Mouse (Mus musculus): ENCODE measurements at regions not wholly inside any gene's neighbourhood (a gene's known extent, or its start where the extent isn't known, plus 50 kb on each side); places are given as distances from the start of the nearest gene placed in this dataset.

GRCm38 (mm10) chr4:142500541-142500940 is 261.3 kb upstream of the Kazn start:
- 79% methylated on average over 7 of the region's 7 CpGs for WGBS
- no peak overlapping the region for H3K4me2 ChIP-seq
- H3K27me3 ChIP-seq (replicated peaks) = peaks cover 39% of the 10 kb centered on the region
- no peaks in the 10 kb centered on the region for H3K4me1 ChIP-seq (replicated peaks)
- no peak overlapping the region for H3K27ac ChIP-seq (ENCODE audit: poor library complexity, severe bottlenecking)
- no peak overlapping the region for H3K4me3 ChIP-seq
- no peak for ATAC-seq (ENCODE audit: insufficient number of reproducible peaks, low FRiP score)
- H3K9me3 ChIP-seq (replicated peaks) = no peaks in the 10 kb centered on the region
- H3K36me3 ChIP-seq = no peaks in the 10 kb centered on the region
- no peak overlapping the region for H3K9ac ChIP-seq

- Histone ChIP-seq H3K36me3 (no peaks in the 10 kb centered on the region), H3K4me2 (no peak overlapping the region), H3K9me3 (replicated peaks) (no peaks in the 10 kb centered on the region), H3K27me3 (replicated peaks) (peaks cover 41% of the 10 kb centered on the region), H3K9ac (no peak overlapping the region), H3K4me3 (no peak overlapping the region), H3K4me1 (replicated peaks) (no peaks in the 10 kb centered on the region), H3K27ac (ENCODE audit: poor library complexity, severe bottlenecking) (no peak overlapping the region)
- 0 out of 2 replicates have a peak, but pooled peaks have one; percentile 31 for ATAC-seq (ENCODE audit: insufficient number of reproducible peaks, low FRiP score)
- WGBS = 45% methylated on average over 12 of the region's 12 CpGs
These were observed 257.4 kb upstream of the Kazn start for GRCm38 (mm10) chr4:142496605-142497004.

GRCm38 (mm10) chr4:142492926-142493492 is 253.8 kb upstream of the Kazn start:
- Histone ChIP-seq H3K9ac (no peak overlapping the region), H3K4me3 (no peak overlapping the region), H3K27me3 (replicated peaks) (peaks cover 42% of the 10 kb centered on the region), H3K4me1 (replicated peaks) (no peaks in the 10 kb centered on the region), H3K27ac (ENCODE audit: poor library complexity, severe bottlenecking) (no peak overlapping the region), H3K4me2 (no peak overlapping the region), H3K9me3 (replicated peaks) (no peaks in the 10 kb centered on the region), H3K36me3 (no peaks in the 10 kb centered on the region)
- no peak for ATAC-seq (ENCODE audit: insufficient number of reproducible peaks, low FRiP score)
- WGBS = 47% methylated on average over 10 of the region's 10 CpGs

GRCm38 (mm10) chr4:142485784-142486423 is 246.7 kb upstream of the Kazn start:
- WGBS = 64% methylated on average over 4 of the region's 4 CpGs
- Histone ChIP-seq H3K4me1 (replicated peaks) (no peaks in the 10 kb centered on the region; the same call in 1 of the 2 replicates), H3K4me2 (no peak overlapping the region), H3K36me3 (no peaks in the 10 kb centered on the region), H3K4me3 (no peak overlapping the region), H3K9ac (no peak overlapping the region), H3K27me3 (replicated peaks) (peaks cover 8% of the 10 kb centered on the region), H3K27ac (ENCODE audit: poor library complexity, severe bottlenecking) (no peak overlapping the region), H3K9me3 (replicated peaks) (no peaks in the 10 kb centered on the region)
- ATAC-seq (ENCODE audit: insufficient number of reproducible peaks, low FRiP score) = no peak

GRCm38 (mm10) chr4:142475632-142476031 is 236.4 kb upstream of the Kazn start:
- Histone ChIP-seq H3K9me3 (replicated peaks) (no peaks in the 10 kb centered on the region), H3K4me1 (replicated peaks) (peaks cover 7% of the 10 kb centered on the region), H3K36me3 (no peaks in the 10 kb centered on the region), H3K4me2 (no peak overlapping the region), H3K27ac (ENCODE audit: poor library complexity, severe bottlenecking) (no peak overlapping the region), H3K9ac (no peak overlapping the region), H3K4me3 (no peak overlapping the region), H3K27me3 (replicated peaks) (peaks cover 19% of the 10 kb centered on the region)
- WGBS = 75% methylated on average over 10 of the region's 10 CpGs
- no peak for ATAC-seq (ENCODE audit: insufficient number of reproducible peaks, low FRiP score)

- WGBS = 87% methylated on average over 7 of the region's 7 CpGs
- peaks cover 7% of the 10 kb centered on the region for H3K4me1 ChIP-seq (replicated peaks)
- no peak for ATAC-seq (ENCODE audit: insufficient number of reproducible peaks, low FRiP score)
- H3K27me3 ChIP-seq (replicated peaks) = peaks cover 19% of the 10 kb centered on the region
- H3K36me3 ChIP-seq = no peaks in the 10 kb centered on the region
- H3K9ac ChIP-seq = no peak overlapping the region
- no peaks in the 10 kb centered on the region for H3K9me3 ChIP-seq (replicated peaks)
- H3K4me3 ChIP-seq = no peak overlapping the region
- no peak overlapping the region for H3K27ac ChIP-seq (ENCODE audit: poor library complexity, severe bottlenecking)
- no peak overlapping the region for H3K4me2 ChIP-seq
These were observed 235.4 kb upstream of the Kazn start for GRCm38 (mm10) chr4:142474626-142475025.

GRCm38 (mm10) chr4:142474018-142474417 is 234.8 kb upstream of the Kazn start:
- Histone ChIP-seq H3K9ac (no peak overlapping the region), H3K4me3 (no peak overlapping the region), H3K27ac (ENCODE audit: poor library complexity, severe bottlenecking) (no peak overlapping the region), H3K27me3 (replicated peaks) (peaks cover 19% of the 10 kb centered on the region), H3K4me1 (replicated peaks) (peaks cover 7% of the 10 kb centered on the region), H3K4me2 (no peak overlapping the region), H3K9me3 (replicated peaks) (no peaks in the 10 kb centered on the region), H3K36me3 (no peaks in the 10 kb centered on the region)
- 50% methylated on average over 12 of the region's 12 CpGs for WGBS
- no peak for ATAC-seq (ENCODE audit: insufficient number of reproducible peaks, low FRiP score)

GRCm38 (mm10) chr4:142473284-142473683 is 234.1 kb upstream of the Kazn start:
- Histone ChIP-seq H3K27me3 (replicated peaks) (peaks cover 19% of the 10 kb centered on the region), H3K27ac (ENCODE audit: poor library complexity, severe bottlenecking) (no peak overlapping the region), H3K4me2 (no peak overlapping the region), H3K36me3 (no peaks in the 10 kb centered on the region), H3K9me3 (replicated peaks) (no peaks in the 10 kb centered on the region), H3K9ac (no peak overlapping the region), H3K4me3 (no peak overlapping the region), H3K4me1 (replicated peaks) (peaks cover 7% of the 10 kb centered on the region)
- 81% methylated on average over 8 of the region's 8 CpGs for WGBS
- no peak for ATAC-seq (ENCODE audit: insufficient number of reproducible peaks, low FRiP score)

- Histone ChIP-seq H3K27ac (ENCODE audit: poor library complexity, severe bottlenecking) (no peak overlapping the region), H3K36me3 (no peaks in the 10 kb centered on the region), H3K4me3 (no peak overlapping the region), H3K4me2 (no peak overlapping the region), H3K27me3 (replicated peaks) (peaks cover 19% of the 10 kb centered on the region), H3K9me3 (replicated peaks) (no peaks in the 10 kb centered on the region), H3K9ac (no peak overlapping the region), H3K4me1 (replicated peaks) (peaks cover 7% of the 10 kb centered on the region)
- WGBS = 83% methylated on average over 3 of the region's 3 CpGs
- ATAC-seq (ENCODE audit: insufficient number of reproducible peaks, low FRiP score) = no peak
These were observed 233.1 kb upstream of the Kazn start for GRCm38 (mm10) chr4:142472332-142472731.

GRCm38 (mm10) chr4:142470784-142471183 is 231.6 kb upstream of the Kazn start:
- H3K9ac ChIP-seq = no peak overlapping the region
- H3K4me1 ChIP-seq (replicated peaks) = peaks cover 7% of the 10 kb centered on the region
- no peaks in the 10 kb centered on the region for H3K36me3 ChIP-seq
- WGBS = 81% methylated on average over 6 of the region's 6 CpGs
- no peaks in the 10 kb centered on the region for H3K9me3 ChIP-seq (replicated peaks)
- ATAC-seq (ENCODE audit: insufficient number of reproducible peaks, low FRiP score) = no peak
- no peak overlapping the region for H3K4me3 ChIP-seq
- H3K27ac ChIP-seq (ENCODE audit: poor library complexity, severe bottlenecking) = no peak overlapping the region
- H3K27me3 ChIP-seq (replicated peaks) = peaks cover 18% of the 10 kb centered on the region
- H3K4me2 ChIP-seq = no peak overlapping the region

GRCm38 (mm10) chr4:142467920-142468319 is 228.7 kb upstream of the Kazn start:
- 62% methylated on average over 6 of the region's 6 CpGs for WGBS

GRCm38 (mm10) chr4:142465226-142465625 is 226.0 kb upstream of the Kazn start:
- no peak overlapping the region for H3K27ac ChIP-seq (ENCODE audit: poor library complexity, severe bottlenecking)
- ATAC-seq (ENCODE audit: insufficient number of reproducible peaks, low FRiP score) = no peak
- no peaks in the 10 kb centered on the region for H3K27me3 ChIP-seq (replicated peaks)
- no peaks in the 10 kb centered on the region for H3K36me3 ChIP-seq
- 0 out of 2 replicates have a peak, but pooled peaks cover 6% of the 10 kb centered on the region for H3K9me3 ChIP-seq (replicated peaks)
- WGBS = 79% methylated on average over 4 of the region's 4 CpGs
- no peak overlapping the region for H3K4me2 ChIP-seq
- no peak overlapping the region for H3K9ac ChIP-seq
- H3K4me1 ChIP-seq (replicated peaks) = no peaks in the 10 kb centered on the region
- H3K4me3 ChIP-seq = no peak overlapping the region

More at GRCm38 (mm10) chr4:142467920-142468319, 228.7 kb upstream of the Kazn start:
- ATAC-seq (ENCODE audit: insufficient number of reproducible peaks, low FRiP score) = no peak
- H3K27ac ChIP-seq (ENCODE audit: poor library complexity, severe bottlenecking) = no peak overlapping the region
- H3K36me3 ChIP-seq = no peaks in the 10 kb centered on the region
- 0 out of 2 replicates have a peak, but pooled peaks cover 6% of the 10 kb centered on the region for H3K9me3 ChIP-seq (replicated peaks)
- no peak overlapping the region for H3K9ac ChIP-seq
- H3K27me3 ChIP-seq (replicated peaks) = no peaks in the 10 kb centered on the region
- no peaks in the 10 kb centered on the region for H3K4me1 ChIP-seq (replicated peaks)
- H3K4me3 ChIP-seq = no peak overlapping the region
- H3K4me2 ChIP-seq = no peak overlapping the region

Data from heart, embryonic 12.5 days (tissue).